Mouse (Mus musculus) sigmoid colon, adult 10 weeks (tissue): Measurements from ENCODE around the gene Rragb. TPM values are rescaled to one million over a fixed set of nuclear protein-coding genes. Genes with fewer than 3 reads are reported as not detected.

Experiments
- polyA plus RNA-seq: library from polyadenylated mRNA; stranded (reverse); fragments of 350-450 nt; fragmentation: Illumina TruSeq; extraction: RNeasy Lipid Tissue Mini Kit (QIAGEN cat#74804); gene quantifications from one replicate; pipeline ENCODE4 v1.2.3, GENCODE M21; 2014; ENCODE audit warnings: low read depth, low replicate concordance

Gene Rragb
- 6.2 TPM for polyA plus RNA-seq

DNA sequence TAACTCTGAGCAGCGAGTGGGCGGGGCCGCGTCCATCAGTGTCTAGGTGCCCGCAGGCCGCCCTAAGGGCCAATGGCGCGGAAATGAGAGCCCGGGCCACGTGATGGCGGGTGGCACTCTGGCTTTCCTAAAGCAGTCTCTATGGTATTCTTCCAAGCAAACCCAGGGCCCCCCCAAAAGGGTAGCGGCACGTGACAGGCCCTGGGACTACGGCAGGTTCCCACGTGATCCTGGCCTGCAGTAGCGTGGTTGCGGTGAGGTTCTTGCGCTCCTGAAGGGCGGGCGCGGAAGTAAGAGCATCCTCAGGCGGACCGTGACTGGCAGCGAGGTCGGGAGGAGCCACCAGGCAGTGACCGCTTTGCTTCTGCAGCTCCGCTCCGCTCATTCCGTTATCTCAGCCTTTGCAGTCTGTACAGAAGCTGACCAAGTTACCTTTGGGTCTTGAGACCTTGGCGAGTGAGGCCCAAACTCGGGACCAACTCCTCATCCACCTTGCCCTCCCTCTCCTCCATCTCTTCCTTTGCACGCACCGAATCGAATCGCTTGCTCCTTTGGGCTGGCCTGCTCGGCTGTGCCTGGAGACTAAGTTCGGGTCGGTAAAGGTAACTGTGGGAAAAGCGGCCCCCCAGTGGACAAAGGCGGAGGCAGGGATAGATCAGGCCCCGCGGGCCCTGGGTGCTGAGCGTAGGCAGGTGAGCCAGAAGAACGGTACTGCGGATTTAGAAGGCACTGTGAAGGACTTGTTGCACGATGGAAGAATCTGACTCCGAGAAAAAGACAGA is at the start of gene Rragb:
Rragb (plus strand) TSS at position 248 of the 782 bp plus-strand sequence.

DNA sequence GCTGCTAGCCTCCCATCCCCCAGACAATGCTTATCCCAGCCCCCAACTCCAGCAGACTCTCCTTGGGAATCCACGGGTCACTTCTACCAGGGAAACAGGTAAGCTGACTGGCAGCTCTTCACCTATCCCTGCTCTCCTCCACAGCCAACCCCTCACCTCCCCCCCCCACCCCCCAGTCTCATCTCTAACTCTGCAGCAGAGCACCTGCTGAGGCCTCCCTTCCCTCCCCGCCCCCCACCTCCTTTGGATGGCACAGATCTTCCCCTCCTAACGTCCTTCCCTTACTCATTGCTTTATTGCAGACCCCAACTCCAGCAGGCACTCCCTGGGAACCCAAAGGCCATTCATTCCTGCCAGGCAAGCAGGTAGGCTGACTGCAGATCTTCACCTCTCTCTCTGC is 21.3 kb upstream of the Rragb start, which contains the start of gene Foxr2:
Foxr2 (plus strand) TSS at position 301 of the 400 bp plus-strand sequence.

Other genes with a start within 250 kb of the Rragb start
- 0.32 TPM for gene Usp51, start 133.5 kb upstream of the Rragb start, polyA plus RNA-seq
- 14.7 TPM for gene Mageh1, start 102.4 kb upstream of the Rragb start, polyA plus RNA-seq
- gene Foxr2, start 21.2 kb upstream of the Rragb start, polyA plus RNA-seq: not detected
- 3.8 TPM for gene Klf8, start 97.5 kb downstream of the Rragb start, polyA plus RNA-seq